Mouse (Mus musculus): Measurements from ENCODE around the gene Calu. TPM values are rescaled to one million over a fixed set of nuclear protein-coding genes. Genes with fewer than 3 reads are reported as not detected.

The Calu gene
- total and polyA plus RNA-seq, 3 experiments = 79.4 to 419 (median 98.0) TPM

GRCm38 (mm10) chr6:29379954-29380353 is 32.1 kb downstream of the Calu start:
- no peaks in the 10 kb centered on the region for H3K79me2 ChIP-seq (ENCODE audit: control insufficient read depth, insufficient read depth, low read length, poor library complexity)
- peaks cover 0 to 11% of the 10 kb centered on the region in 2 experiments; a peak in 2 of 4 replicates for H3K36me3 ChIP-seq (ENCODE audit: control insufficient read depth in 1 of 2, insufficient read depth in 2 of 2, low read length in 2 of 2)
- H3K4me3 ChIP-seq (ENCODE audit: control insufficient read depth in 1 of 2, insufficient read depth in 1 of 2, low read depth in 2 of 2, low read length in 2 of 2) = no peak overlapping the region
- H3K9me3 ChIP-seq (replicated peaks; ENCODE audit: insufficient read depth, low read length) = no peaks in the 10 kb centered on the region
- no peak overlapping the region for H3K27ac ChIP-seq (ENCODE audit: control insufficient read depth, low read depth, low read length)
- no peak overlapping the region for H3K9ac ChIP-seq (ENCODE audit: control insufficient read depth, low read depth, low read length, poor library complexity, severe bottlenecking)
- peaks cover 3 to 12% of the 10 kb centered on the region in 2 experiments for H3K4me1 ChIP-seq (ENCODE audit: control insufficient read depth in 1 of 2, insufficient read depth in 2 of 2, low read length in 2 of 2)
- H3K27me3 ChIP-seq (ENCODE audit: control insufficient read depth in 1 of 2, insufficient read depth in 2 of 2, low read length in 2 of 2) = no peaks in the 10 kb centered on the region
- no peak for DNase-seq (ENCODE audit: low read depth, low spot score)
- no peak for TF ChIP-seq GABPA (IDR thresholded peaks at IDR 0.05; ENCODE audit: low read depth, low read length)
- TF ChIP-seq POLR2AphosphoS2 (IDR thresholded peaks at IDR 0.05; ENCODE audit: low read length) = no peak
- TF ChIP-seq TCF12 (IDR thresholded peaks at IDR 0.05; ENCODE audit: low read depth, low read length) = no peak
- no peak for TF ChIP-seq USF2 (IDR thresholded peaks at IDR 0.05; ENCODE audit: borderline replicate concordance in 1 of 2, insufficient read depth in 1 of 2, low read depth in 1 of 2, low read length in 2 of 2)
- no peak for TF ChIP-seq RAD21 (IDR thresholded peaks at IDR 0.05; ENCODE audit: low read depth, low read length)
- no peak for TF ChIP-seq POLR2A (IDR thresholded peaks at IDR 0.05; ENCODE audit: control insufficient read depth in 1 of 2, insufficient read depth in 1 of 2, low read depth in 1 of 2, low read length in 2 of 2, poor library complexity in 1 of 2)
- TF ChIP-seq EP300 (IDR thresholded peaks at IDR 0.05; ENCODE audit: low read depth in 1 of 2, low read length in 2 of 2) = no peak
- TF ChIP-seq BHLHE40 (IDR thresholded peaks at IDR 0.05; ENCODE audit: borderline replicate concordance, low read depth, low read length) = no peak
- TF ChIP-seq POLR2AphosphoS5 (IDR thresholded peaks at IDR 0.05; ENCODE audit: borderline replicate concordance, low read depth, low read length) = no peak
- no peak for TF ChIP-seq JUND (IDR thresholded peaks at IDR 0.05; ENCODE audit: low read depth, low read length)
- no peak for TF ChIP-seq ZC3H11A (IDR thresholded peaks at IDR 0.05; ENCODE audit: low read depth, low read length)
- no peak for TF ChIP-seq SMC3 (IDR thresholded peaks at IDR 0.05; ENCODE audit: low read depth, low read length)
- no peak for TF ChIP-seq ZMIZ1 (IDR thresholded peaks at IDR 0.05; ENCODE audit: low read depth, low read length)

GRCm38 (mm10) chr6:29382442-29382841 is 34.6 kb downstream of the Calu start:
- H3K27ac ChIP-seq (ENCODE audit: control insufficient read depth, low read depth, low read length) = no peak overlapping the region

GRCm38 (mm10) chr6:29388052-29388518 is 40.2 kb downstream of the Calu start, which contains the start of gene Opn1sw:
Opn1sw (minus strand) TSS chr6:29388468.
- Histone ChIP-seq H3K79me2 (ENCODE audit: control insufficient read depth, insufficient read depth, low read length, poor library complexity) (no peaks in the 10 kb centered on the region; the same call in 1 of the 2 replicates), H3K4me1 (ENCODE audit: control insufficient read depth in 1 of 2, insufficient read depth in 2 of 2, low read length in 2 of 2) (peaks cover 3 to 16% of the 10 kb centered on the region in 2 experiments), H3K27ac (ENCODE audit: control insufficient read depth, low read depth, low read length) (peak within 1 kb of the TSS; percentile 71), H3K9me3 (replicated peaks; ENCODE audit: insufficient read depth, low read length) (no peaks in the 10 kb centered on the region), H3K36me3 (ENCODE audit: control insufficient read depth in 1 of 2, insufficient read depth in 2 of 2, low read length in 2 of 2) (peaks cover 0 to 14% of the 10 kb centered on the region in 2 experiments; a peak in 2 of 4 replicates), H3K27me3 (ENCODE audit: control insufficient read depth in 1 of 2, insufficient read depth in 2 of 2, low read length in 2 of 2) (no peaks in the 10 kb centered on the region), H3K4me3 (ENCODE audit: control insufficient read depth in 1 of 2, insufficient read depth in 1 of 2, low read depth in 2 of 2, low read length in 2 of 2) (peak within 1 kb of the TSS; percentile 72 to 74), H3K9ac (ENCODE audit: control insufficient read depth, low read depth, low read length, poor library complexity, severe bottlenecking) (peak within 1 kb of the TSS; percentile 72)
- peak; percentile 92 for DNase-seq (ENCODE audit: low read depth, low spot score)
- no peak for TF ChIP-seq GABPA (IDR thresholded peaks at IDR 0.05; ENCODE audit: low read depth, low read length)
- no peak for TF ChIP-seq TAL1 (IDR thresholded peaks at IDR 0.05; ENCODE audit: low read length)
- TF ChIP-seq RCOR1 (IDR thresholded peaks at IDR 0.05; ENCODE audit: low read depth, low read length) = 0 out of 2 replicates have a peak, but pooled peaks have one; percentile 13
- peak; percentile 76; the same call in 1 of the 2 replicates for TF ChIP-seq MYC (IDR thresholded peaks at IDR 0.05; ENCODE audit: low read depth, low read length)
- no peak for TF ChIP-seq NRF1 (IDR thresholded peaks at IDR 0.05; ENCODE audit: insufficient read depth, low read depth, low read length, poor library complexity, severe bottlenecking)
- no peak for TF ChIP-seq ZMIZ1 (IDR thresholded peaks at IDR 0.05; ENCODE audit: low read depth, low read length)
- no peak; the same call in 1 of the 2 replicates for TF ChIP-seq NELFE (IDR thresholded peaks at IDR 0.05; ENCODE audit: low read depth, low read length)
- no peak for TF ChIP-seq MYB (IDR thresholded peaks at IDR 0.05; ENCODE audit: low read depth, low read length)
- no peak for TF ChIP-seq TBP (IDR thresholded peaks at IDR 0.05; ENCODE audit: low read depth, low read length)
- TF ChIP-seq KAT2A (conservative IDR thresholded peaks at IDR 0.05; ENCODE audit: low read depth, low read length) = no peak
- peak; percentile 64 for TF ChIP-seq MAX (IDR thresholded peaks at IDR 0.05; ENCODE audit: low read length)
- TF ChIP-seq UBTF (IDR thresholded peaks at IDR 0.05; ENCODE audit: borderline replicate concordance, insufficient read depth, low read depth, low read length) = no peak
- TF ChIP-seq CHD2 (IDR thresholded peaks at IDR 0.05; ENCODE audit: low read length) = no peak
- no peak for TF ChIP-seq ZKSCAN1 (IDR thresholded peaks at IDR 0.05; ENCODE audit: low read depth, low read length)

More at GRCm38 (mm10) chr6:29382442-29382841, 34.6 kb downstream of the Calu start:
- H3K9me3 ChIP-seq (replicated peaks; ENCODE audit: insufficient read depth, low read length) = no peaks in the 10 kb centered on the region
- H3K36me3 ChIP-seq (ENCODE audit: control insufficient read depth in 1 of 2, insufficient read depth in 2 of 2, low read length in 2 of 2) = peaks cover 0 to 13% of the 10 kb centered on the region in 2 experiments; a peak in 2 of 4 replicates
- DNase-seq (ENCODE audit: low read depth, low spot score) = no peak
- H3K4me3 ChIP-seq (ENCODE audit: control insufficient read depth in 1 of 2, insufficient read depth in 1 of 2, low read depth in 2 of 2, low read length in 2 of 2) = no peak overlapping the region
- no peaks in the 10 kb centered on the region for H3K27me3 ChIP-seq (ENCODE audit: control insufficient read depth in 1 of 2, insufficient read depth in 2 of 2, low read length in 2 of 2)
- no peak for TF ChIP-seq BHLHE40 (IDR thresholded peaks at IDR 0.05; ENCODE audit: borderline replicate concordance, low read depth, low read length)
- H3K9ac ChIP-seq (ENCODE audit: control insufficient read depth, low read depth, low read length, poor library complexity, severe bottlenecking) = no peak overlapping the region
- no peaks in the 10 kb centered on the region for H3K79me2 ChIP-seq (ENCODE audit: control insufficient read depth, insufficient read depth, low read length, poor library complexity)
- peaks cover 3 to 14% of the 10 kb centered on the region in 2 experiments for H3K4me1 ChIP-seq (ENCODE audit: control insufficient read depth in 1 of 2, insufficient read depth in 2 of 2, low read length in 2 of 2)

Data from MEL (cell line).